Mouse (Mus musculus): ENCODE results near the gene Serbp1.
"Not testable (repeated sequence)": the region's sequence is repeated elsewhere in the genome, so short reads cannot be mapped to it uniquely, and the experiment has no call there.

The Serbp1 gene

DNA sequence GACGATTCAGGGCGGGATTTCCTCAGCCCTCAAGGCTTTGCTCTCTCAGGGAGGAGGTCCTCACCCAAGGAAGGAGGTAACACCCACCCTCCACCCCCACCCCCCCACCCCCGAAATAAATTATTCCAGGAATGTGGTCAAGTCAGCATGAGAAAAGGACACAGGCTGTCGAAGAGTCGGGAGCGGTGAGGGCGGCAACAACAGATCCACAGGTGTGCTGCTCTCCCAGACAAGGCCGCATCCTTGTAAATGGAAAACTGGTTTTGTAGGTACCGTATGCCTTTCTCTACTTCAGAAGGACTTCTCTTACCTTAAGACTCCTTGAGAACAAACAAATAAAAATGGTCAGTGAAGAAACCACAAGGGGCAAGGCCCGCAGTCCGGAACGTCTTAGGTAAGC lies at the start of gene Serbp1:
Gene Serbp1 (plus strand): TSS at position 200 of the 400 bp plus-strand sequence.
- no peak for DNase-seq (ENCODE audit: low read depth, low spot score)

DNA sequence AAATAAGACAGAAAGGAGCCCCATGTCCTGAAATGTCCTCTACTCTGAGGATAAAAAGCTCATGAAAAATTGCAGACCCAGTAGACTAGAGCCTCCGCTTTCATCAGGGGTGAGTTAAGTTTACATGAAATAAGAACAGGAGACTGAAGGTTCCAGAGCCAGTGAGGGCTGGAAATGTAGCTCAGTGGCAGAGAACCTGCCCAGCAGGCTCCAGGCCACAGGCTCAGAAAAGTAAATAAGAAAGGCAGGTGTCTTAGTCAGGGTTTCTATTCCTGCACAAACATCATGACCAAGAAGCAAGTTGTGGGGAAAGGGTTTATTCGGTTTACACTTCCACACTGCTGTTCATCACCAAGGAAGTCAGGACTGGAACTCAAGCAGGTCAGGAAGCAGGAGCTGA lies 44.4 kb upstream of the Serbp1 start:
- no peak for DNase-seq (ENCODE audit: low read depth, low spot score)

DNA sequence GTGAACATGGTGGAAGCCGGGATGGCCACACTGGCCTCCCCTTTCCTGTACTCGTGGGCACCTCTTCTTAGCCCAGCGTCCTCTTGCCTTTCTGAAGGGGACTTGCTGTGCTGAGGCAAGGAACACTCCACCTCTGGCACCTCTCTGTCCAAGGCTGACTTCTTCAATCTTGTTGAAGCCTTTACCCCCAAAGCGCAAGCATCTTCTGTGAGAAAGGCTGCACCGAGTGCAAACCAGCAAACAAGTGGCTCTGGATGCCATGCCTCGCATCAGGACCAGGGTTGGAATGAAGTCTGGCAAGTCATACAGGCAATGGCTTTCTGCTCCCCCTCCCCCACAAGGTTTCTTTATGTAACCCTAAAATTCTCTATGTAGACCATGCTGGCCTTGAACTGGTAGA lies 43.4 kb upstream of the Serbp1 start:
- DNase-seq (ENCODE audit: low read depth, low spot score): no peak

DNA sequence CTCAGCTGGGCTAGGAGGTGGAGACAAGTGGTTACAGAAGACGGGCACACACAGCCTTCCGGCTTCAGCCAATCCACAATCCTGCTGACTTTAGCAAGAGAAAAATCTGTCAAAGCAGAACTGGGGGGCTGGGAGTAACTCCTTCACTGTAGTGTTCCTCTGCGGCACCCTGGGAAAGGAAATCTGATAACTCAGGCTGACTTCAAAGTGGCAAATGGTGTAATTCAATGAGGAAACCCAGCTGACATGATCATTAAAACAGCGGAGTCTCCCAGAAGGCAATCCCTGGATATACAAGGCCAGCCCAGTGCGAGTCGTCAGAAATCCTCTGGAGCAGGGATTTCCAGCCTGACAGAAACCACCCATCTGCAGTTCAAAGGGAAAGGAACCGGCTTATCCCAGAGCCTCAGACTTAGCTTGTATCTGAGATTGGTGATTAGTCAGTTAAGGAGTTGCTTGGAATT lies 42.8 kb upstream of the Serbp1 start:
- no peak for DNase-seq (ENCODE audit: low read depth, low spot score)

DNA sequence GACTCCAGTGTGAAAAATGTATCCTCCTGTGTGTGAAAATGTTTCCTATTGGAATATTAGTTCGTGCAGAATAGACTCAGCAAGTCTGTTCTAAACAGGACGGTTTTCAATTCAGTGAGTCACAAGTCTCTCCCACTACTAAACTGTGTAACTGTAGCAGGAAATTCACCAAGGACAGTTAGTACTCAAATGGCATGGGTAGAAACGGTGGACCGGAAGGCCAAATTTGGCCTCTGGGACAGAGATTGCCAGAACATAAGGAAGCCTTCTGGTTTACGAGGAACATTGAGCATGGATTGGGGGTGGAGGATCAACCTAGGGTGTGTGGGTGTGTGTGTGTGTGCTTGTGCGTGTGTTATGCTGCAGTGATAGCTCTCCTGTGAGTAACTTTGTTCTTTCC lies 41.2 kb upstream of the Serbp1 start:
- no peak for DNase-seq (ENCODE audit: low read depth, low spot score)

DNA sequence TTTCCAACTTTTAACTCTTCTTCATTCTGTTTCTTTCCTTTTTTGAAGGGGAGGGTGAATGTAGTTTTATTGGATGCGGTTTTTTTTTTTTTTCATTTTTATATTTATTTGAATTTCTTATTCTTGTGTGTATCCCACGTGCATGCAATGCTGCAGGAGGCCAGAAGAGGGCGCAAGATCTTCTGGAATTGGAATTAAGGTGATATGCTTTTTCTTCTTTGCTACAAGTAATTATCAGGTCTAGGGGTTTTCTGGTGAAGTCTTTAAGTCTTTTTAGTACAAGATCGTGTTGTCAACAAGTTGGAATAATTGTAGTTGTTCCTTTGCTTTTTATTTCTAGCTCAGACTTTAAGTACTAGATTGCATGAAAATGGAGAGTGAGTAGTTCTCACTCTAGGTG lies 39.9 kb upstream of the Serbp1 start:
- peak; percentile 22 for DNase-seq (ENCODE audit: low read depth, low spot score)

DNA sequence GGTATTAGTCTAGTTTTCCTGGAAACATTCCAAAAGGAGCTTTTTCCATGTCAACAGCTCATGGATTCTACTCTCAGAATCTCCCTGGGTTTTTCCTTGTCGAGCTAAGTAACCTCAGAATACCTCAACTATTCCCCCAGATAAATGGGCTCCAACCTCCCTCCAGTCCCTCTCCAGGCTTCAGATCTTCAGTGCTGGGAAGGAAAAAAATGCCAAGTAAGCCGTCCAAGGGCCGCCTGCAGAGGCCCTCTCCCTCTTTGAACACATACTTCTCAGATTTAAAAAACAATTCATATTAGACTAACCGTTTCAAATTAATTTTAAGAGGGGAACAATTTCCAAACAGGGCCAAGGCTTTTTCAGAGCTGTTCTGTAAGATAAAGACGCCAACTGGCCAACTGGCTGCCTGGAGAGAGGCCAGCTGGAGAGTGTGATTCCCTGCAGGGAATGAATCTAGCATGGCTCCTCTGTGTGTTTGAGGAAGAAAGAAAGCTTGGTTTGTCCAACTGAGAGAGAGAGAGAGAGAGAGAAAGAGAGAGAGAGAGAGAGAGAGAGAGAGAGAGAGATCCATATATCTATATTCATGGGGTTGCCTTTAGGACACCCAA lies 37.2 kb upstream of the Serbp1 start:
- DNase-seq (ENCODE audit: low read depth, low spot score): no peak

DNA sequence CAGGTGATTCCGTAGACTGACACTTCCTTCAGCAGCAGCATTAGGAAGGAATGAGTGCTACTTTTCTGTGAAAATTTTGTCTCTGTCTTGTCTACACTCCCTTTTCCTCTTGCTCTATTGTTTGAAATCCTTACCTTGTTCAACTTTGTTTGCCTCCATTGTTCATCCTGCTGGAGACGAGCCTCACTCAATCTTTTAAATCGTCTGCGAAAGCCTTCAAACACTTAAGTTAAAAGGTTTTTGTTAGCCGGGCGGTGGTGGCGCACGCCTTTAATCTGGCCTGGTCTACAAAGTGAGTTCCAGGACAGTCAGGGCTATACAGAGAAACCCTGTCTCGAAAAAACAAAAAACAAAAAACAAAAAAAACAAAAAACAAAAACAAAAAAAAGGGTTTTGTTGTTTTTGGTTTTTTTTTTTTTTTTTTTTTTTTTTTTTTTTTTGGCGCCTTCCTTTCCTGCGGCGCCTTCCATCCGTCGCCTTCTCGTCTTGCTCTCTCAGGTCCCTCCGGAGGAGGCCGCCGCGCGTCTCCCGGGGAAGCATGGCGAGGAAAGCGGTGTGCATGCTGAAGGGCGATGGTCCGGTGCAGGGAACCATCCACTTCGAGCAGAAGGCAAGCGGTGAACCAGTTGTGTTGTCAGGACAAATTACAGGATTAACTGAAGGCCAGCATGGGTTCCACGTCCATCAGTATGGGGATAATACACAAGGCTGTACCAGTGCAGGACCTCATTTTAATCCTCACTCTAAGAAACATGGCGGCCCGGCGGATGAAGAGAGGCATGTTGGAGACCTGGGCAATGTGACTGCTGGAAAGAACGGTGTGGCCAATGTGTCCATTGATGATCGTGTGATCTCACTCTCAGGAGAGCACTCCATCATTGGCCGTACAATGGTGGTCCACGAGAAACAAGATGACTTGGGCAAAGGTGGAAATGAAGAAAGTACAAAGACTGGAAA lies 32.6 kb upstream of the Serbp1 start:
- no peak for DNase-seq (ENCODE audit: low read depth, low spot score)

DNA sequence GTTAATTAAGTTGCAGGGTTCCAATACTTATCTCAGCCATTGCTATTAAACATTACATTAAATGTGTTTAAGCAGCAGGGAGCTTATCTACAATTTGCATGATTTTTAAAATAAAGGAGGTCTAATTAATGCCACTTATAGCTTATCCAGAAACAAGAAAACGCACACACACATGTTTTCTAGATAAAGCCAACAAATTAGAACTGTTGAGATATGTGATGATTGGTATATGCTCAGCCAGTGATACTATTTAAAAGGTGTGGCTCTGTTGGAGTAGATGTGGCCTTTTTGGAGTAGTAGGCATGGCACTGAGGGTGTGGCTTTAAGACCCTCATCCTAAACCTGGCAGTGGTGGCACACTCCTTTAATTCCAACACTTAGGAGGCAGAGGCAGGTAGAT lies 25.6 kb upstream of the Serbp1 start:
- no peak for DNase-seq (ENCODE audit: low read depth, low spot score)

DNA sequence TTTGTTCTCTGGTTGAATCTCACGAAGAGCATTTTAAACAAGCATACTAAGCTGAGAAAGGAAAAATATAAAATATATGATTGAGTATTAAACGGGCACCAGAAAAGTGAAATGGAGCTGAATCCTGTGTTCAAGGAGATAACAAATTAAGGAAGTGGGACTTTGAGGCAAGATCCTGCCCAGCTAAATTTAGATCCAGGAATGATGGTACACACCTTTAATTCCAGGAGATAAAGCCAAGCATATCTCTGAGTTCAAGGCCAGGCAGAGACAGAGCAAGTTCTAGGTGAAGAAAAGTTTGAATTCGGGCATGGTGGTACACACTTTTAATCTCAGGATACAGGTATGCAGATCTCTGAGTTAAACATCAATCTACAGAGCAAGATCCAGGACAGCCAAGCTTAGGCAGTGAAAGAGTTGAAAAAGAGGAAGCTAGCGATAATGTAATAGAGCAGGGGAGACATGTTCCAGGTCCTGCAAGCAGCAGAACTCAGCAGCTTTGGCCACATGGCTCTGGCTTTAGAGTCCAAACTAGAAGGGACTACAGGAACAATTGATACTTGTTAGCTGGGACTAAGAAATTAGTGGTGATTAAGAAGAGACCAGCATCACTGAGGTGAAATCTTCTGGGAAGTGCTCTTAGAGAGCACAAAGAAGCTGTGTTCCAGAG lies 24.4 kb upstream of the Serbp1 start:
- DNase-seq (ENCODE audit: low read depth, low spot score): no peak

DNA sequence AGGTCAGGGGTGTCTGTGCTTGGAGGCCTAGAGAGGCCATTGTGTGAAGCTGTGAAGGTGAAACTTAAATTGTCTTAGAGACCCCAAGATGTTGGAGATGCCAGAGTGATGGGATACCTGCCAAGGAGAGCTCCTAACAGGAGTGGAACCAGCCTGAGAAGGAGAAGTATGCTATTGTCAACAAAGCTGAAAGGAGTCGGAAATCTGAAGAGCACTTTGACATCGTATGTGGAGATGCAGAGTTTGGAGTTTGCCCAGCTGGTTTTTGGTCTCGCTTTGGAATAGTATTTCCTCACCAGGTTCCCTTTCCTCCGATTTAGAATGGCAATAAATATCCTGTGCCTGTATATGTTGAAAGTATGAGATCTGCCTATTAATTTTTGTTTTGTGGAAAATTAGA lies 20.6 kb upstream of the Serbp1 start:
- no peak for DNase-seq (ENCODE audit: low read depth, low spot score)

DNA sequence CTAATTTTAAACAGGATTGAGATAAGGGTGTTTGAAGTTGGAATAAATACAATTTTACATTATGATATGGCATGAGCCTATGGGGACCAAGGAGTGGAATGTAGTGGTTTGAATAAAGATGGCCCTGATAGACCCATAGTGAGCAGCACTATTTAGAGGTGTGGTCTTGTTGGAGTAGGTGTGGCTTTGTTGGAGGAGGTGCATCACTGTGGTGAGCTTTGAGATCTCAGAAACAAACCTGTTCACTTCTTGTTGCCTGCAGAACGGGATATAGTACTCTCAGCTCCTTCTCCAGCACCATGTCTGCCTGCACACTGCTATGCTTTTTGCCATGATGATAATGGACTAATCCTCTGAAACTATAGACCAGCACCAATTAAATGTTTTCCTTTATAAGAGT lies 20.1 kb upstream of the Serbp1 start:
- no peak for DNase-seq (ENCODE audit: low read depth, low spot score)

DNA sequence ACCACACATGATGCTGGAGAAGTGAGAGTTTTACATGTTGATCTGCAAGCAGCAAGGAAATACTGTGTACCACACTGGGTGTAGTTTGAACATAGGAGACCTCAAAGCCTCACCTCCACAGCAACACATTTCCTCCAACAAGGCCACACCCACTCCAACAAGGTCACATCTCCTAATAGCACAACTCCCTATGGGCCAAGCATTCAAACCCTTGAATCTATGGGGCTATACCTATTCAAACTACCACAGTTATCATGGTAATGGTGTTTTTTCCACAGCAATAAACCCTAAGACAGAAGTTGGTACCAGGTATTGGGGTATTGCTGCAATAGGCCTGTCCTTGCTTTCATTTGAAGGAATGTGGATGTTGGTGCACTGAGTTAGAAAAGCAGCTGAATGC lies 19.4 kb upstream of the Serbp1 start:
- no peak for DNase-seq (ENCODE audit: low read depth, low spot score)

DNA sequence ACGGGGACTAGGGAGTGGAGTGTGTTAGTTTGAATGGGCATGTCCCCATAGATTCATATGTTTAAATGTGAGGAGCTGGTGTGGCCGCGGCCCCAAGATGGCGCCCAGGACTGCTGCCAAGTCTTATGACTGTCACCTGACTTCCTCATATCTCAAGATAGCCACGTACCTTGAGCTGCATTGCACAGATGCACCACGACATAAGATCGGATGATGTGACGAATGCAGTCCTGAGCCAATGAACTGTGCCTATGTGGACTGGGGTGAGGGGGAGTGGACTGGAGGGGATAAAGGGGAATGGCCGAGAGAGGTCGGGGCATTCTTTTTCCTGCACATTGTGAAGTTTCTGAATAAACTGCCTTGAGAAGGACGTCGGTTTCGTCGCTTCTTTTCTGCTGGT lies 18.0 kb upstream of the Serbp1 start:
- DNase-seq (ENCODE audit: low read depth, low spot score): not testable (repeated sequence)

DNA sequence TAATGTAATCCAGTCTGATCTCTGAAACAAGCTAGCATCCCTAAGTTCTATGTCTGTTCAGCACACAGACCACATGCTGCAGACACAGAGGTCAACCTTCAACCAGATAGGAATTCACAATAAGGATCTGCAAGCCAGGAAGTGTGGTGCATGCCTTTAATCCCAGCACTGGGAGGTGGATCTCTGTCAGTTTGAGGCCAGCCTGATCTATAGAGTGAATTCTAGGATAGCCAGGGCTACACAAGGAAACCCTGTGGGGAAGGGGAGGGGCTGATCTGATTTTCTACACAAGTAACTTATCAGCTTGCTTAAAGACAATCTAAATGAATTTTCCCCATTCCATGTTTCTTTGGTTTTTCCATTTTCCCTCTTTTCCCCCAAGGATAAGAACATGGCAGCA lies 17.2 kb upstream of the Serbp1 start:
- DNase-seq (ENCODE audit: low read depth, low spot score): no peak

DNA sequence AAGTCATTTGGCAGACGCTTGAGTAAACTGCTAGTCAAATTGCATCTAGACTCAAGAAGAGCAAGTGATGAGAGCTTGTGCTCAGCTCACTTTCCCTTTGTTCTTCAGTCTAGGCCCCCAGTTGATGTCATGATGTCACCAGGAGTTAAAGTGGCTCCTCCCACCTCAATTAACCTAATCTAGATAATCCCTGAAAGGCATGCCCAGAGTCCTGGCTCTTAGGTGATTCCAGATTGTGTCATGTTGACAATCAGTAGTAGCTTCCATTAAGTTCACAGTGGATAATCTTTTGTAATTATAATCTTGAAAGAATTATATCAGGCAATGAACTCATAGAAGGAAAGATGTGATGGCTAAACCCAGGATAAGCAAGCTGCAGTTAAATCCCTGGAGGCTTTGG lies 14.9 kb upstream of the Serbp1 start:
- no peak for DNase-seq (ENCODE audit: low read depth, low spot score)

DNA sequence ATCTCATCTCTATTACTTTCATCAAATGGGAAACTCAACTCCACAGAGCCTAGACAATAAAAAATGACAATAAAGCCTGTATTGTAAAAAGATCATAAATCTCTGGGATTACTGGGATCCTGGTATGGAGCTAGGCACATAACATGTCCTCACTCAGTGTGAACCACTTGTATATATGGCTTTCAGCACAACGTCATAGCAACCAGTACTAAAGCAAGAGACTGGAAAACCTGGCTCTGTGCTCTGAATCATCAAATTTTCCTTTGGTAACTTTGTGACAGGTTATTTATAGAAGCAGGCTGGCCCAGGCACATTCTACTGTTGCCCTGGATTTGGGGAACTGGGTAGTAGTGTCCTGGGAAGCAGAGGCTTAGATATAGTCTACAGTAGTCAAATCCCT lies 14.5 kb upstream of the Serbp1 start:
- DNase-seq (ENCODE audit: low read depth, low spot score): no peak

DNA sequence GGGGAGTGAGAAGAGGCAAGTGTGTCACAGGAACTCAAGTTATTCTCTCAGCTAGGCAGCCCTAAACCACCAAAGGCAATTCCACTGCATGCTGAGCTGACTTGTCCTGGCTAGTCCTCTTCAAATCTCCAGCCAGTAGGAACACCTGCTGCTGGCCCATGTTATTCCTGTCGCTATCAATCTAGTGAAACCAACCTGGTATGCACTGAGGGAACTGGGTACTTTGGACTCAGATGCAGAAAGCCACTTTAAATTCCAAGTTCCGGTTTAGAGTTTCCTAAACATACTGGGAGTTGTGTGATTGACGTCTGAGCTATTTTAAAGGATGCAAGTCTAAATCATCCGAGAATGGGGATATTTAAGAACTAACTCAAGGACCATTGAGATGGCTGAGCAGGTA lies 11.7 kb upstream of the Serbp1 start:
- DNase-seq (ENCODE audit: low read depth, low spot score): no peak

DNA sequence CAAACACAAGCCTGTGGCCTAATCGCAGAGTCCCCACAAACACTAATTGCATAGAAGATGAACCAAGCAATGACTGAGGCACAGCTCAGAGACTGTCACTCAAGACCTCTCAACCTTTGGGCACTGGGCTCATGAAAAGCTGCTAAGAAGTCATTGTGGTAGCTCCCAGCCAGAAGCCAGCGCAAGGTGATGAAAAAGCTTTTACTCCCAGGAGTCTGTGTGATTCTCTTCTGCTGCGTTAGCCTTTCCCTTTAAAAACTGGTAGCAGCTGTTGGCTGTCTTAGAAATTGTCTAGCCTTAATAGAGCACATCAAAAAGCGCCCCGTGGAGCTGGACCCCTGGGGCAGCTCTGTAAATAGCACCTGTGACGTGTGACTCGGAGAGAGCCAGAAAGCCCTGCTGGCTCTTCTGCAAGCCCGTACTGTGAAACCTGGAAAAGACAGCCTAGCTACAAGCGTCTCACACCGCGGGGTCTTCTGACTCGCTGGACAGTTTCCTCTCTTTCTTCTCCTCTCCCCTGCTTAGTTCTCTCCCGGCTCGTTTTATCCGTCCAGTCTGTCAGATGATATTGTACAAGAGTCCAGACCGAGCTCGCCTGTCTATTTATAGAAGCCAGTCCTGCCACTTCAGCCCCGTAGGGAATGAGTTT lies 9.4 kb upstream of the Serbp1 start:
- DNase-seq (ENCODE audit: low read depth, low spot score): no peak

DNA sequence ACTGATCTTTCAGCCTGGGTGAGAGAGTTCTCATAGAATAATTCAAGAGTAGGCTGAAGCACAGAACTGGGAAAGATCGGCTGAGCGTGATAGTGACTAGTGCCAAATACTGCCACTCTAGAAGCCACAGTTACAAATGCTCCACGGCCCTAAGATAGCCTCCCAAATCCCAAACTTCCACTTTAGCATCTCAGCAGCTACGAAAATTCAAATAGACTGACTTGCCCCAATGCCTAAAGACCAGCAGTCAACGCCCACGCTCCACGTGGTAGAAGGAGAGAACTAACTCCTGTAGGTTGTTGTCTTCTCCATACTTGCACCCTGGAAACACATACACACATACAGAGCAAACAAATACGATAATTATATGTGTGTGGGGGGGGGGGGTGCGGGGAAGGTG lies 8.5 kb upstream of the Serbp1 start:
- DNase-seq (ENCODE audit: low read depth, low spot score): no peak

DNA sequence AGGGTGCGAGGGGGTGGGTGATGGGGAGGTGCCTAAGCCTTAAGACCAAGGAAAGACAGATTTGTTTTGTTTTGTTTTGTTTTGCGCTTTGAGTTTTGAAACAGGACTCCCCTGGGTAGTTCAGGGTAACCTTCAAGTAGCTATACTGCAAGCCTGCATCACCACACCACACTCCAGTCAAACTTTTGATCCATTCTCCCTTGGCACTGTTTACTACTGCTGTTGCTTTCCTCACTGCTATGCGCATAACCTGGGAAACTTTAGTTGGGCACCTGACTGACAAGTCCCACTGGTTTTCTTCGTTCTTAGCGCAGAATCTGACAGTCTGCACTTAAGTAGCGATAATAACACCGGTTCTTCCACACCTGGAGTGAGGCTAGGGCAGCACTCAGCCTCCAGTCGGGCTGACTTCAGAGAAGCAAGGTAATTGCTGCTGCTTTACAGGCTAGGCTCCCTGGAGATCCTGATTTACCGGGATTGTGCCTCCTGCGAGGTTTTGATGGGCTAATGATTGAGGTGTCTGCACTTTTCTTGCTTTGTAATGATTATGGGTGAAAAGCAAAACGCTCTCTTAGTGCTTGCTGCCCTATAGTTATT lies 8.0 kb upstream of the Serbp1 start:
- DNase-seq (ENCODE audit: low read depth, low spot score): no peak

DNA sequence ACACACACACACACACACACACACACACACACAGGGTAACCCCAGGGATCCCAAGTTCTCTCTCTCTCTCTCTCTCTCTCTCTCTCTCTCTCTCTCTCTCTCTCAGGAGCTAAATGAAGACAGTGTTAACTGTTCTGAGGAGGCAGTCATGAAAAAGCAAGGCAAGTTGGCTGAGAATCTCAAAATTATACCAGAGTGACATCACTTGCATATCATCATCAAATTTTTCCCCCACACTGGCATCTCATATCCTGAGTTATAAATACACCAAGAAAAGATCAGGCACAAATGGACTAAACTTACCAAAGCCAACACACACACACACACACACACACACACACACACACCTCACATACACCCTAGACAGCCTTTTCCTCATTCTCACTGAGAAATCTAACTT lies 7.0 kb upstream of the Serbp1 start:
- DNase-seq (ENCODE audit: low read depth, low spot score): no peak
